Mouse (Mus musculus): ENCODE data around the gene Sik2. TPM values are rescaled to one million over a fixed set of nuclear protein-coding genes. Genes with fewer than 3 reads are reported as not detected.

The Sik2 gene
- polyA plus RNA-seq, 1 experiment from 2014 or later: 7.0 TPM

- Histone ChIP-seq H3K9me3 (replicated peaks) (no peaks in the 10 kb centered on the region), H3K9ac (0 out of 2 replicates have a peak overlapping the region, but pooled peaks have one; percentile 40), H3K27ac (peak overlapping the region; percentile 25; the same call in 1 of the 2 replicates), H3K36me3 (no peaks in the 10 kb centered on the region), H3K4me1 (replicated peaks) (peaks cover 82% of the 10 kb centered on the region), H3K4me2 (no peak overlapping the region), H3K4me3 (replicated peaks) (no peak overlapping the region), H3K27me3 (no peaks in the 10 kb centered on the region)
- ATAC-seq (ENCODE audit: low read depth) (no peak), DNase-seq (no peak)
- WGBS (ENCODE audit: insufficient replicate concordance): 58% methylated on average over 11 of the region's 11 CpGs
Observed at GRCm38 (mm10) chr9:50850271-50850670, 158.6 kb downstream of the Sik2 start.

- WGBS (ENCODE audit: insufficient replicate concordance): 62% methylated on average over 9 of the region's 9 CpGs
- no peak overlapping the region for H3K4me2 ChIP-seq
- H3K27me3 ChIP-seq: no peaks in the 10 kb centered on the region
- no peak overlapping the region for H3K9ac ChIP-seq
- peaks cover 76% of the 10 kb centered on the region for H3K4me1 ChIP-seq (replicated peaks)
- no peak overlapping the region for H3K4me3 ChIP-seq (replicated peaks)
- H3K27ac ChIP-seq: peak overlapping the region; percentile 44; the same call in 1 of the 2 replicates
- ATAC-seq (ENCODE audit: low read depth) (no peak), DNase-seq (no peak)
- no peaks in the 10 kb centered on the region for H3K9me3 ChIP-seq (replicated peaks)
- H3K36me3 ChIP-seq: no peaks in the 10 kb centered on the region
Observed at GRCm38 (mm10) chr9:50849755-50850154, 159.1 kb downstream of the Sik2 start.

GRCm38 (mm10) chr9:50849249-50849648, 159.6 kb downstream of the Sik2 start:
- peaks cover 71% of the 10 kb centered on the region for H3K4me1 ChIP-seq (replicated peaks)
- DNase-seq (peak; percentile 68), ATAC-seq (ENCODE audit: low read depth) (peak; percentile 67)
- no peaks in the 10 kb centered on the region for H3K9me3 ChIP-seq (replicated peaks)
- peaks cover 2% of the 10 kb centered on the region for H3K36me3 ChIP-seq
- H3K4me2 ChIP-seq: no peak overlapping the region
- peak overlapping the region; percentile 33; the same call in 1 of the 2 replicates for H3K9ac ChIP-seq
- 21% methylated on average over 8 of the region's 8 CpGs for WGBS (ENCODE audit: insufficient replicate concordance)
- H3K4me3 ChIP-seq (replicated peaks): no peak overlapping the region
- peak overlapping the region; percentile 75 for H3K27ac ChIP-seq
- no peaks in the 10 kb centered on the region for H3K27me3 ChIP-seq

GRCm38 (mm10) chr9:50848821-50849220, 160.1 kb downstream of the Sik2 start:
- H3K9me3 ChIP-seq (replicated peaks): no peaks in the 10 kb centered on the region
- 65% methylated on average over 5 of the region's 5 CpGs for WGBS (ENCODE audit: insufficient replicate concordance)
- H3K27me3 ChIP-seq: no peaks in the 10 kb centered on the region
- no peak overlapping the region for H3K4me2 ChIP-seq
- ATAC-seq (ENCODE audit: low read depth): peak; percentile 17; the same call in 1 of the 2 replicates
- H3K9ac ChIP-seq: peak overlapping the region; percentile 33
- H3K4me1 ChIP-seq (replicated peaks): peaks cover 67% of the 10 kb centered on the region
- DNase-seq: no peak
- no peak overlapping the region for H3K4me3 ChIP-seq (replicated peaks)
- H3K27ac ChIP-seq: peak overlapping the region; percentile 75
- peaks cover 6% of the 10 kb centered on the region for H3K36me3 ChIP-seq

GRCm38 (mm10) chr9:50847606-50848368, 161.1 kb downstream of the Sik2 start:
- no peak for DNase-seq
- H3K9me3 ChIP-seq (replicated peaks): no peaks in the 10 kb centered on the region
- H3K36me3 ChIP-seq: peaks cover 14% of the 10 kb centered on the region
- no peaks in the 10 kb centered on the region for H3K27me3 ChIP-seq
- H3K9ac ChIP-seq: peak overlapping the region; percentile 33; the same call in 1 of the 2 replicates
- H3K4me3 ChIP-seq (replicated peaks): no peak overlapping the region
- WGBS (ENCODE audit: insufficient replicate concordance): 69% methylated on average over 12 of the region's 12 CpGs
- no peak for ATAC-seq (ENCODE audit: low read depth)
- peaks cover 57% of the 10 kb centered on the region for H3K4me1 ChIP-seq (replicated peaks)
- H3K4me2 ChIP-seq: no peak overlapping the region
- peak overlapping the region; percentile 75 for H3K27ac ChIP-seq

GRCm38 (mm10) chr9:50847133-50847532, 161.7 kb downstream of the Sik2 start:
- no peaks in the 10 kb centered on the region for H3K27me3 ChIP-seq
- peaks cover 50% of the 10 kb centered on the region for H3K4me1 ChIP-seq (replicated peaks)
- H3K9ac ChIP-seq: no peak overlapping the region
- H3K4me3 ChIP-seq (replicated peaks): no peak overlapping the region
- no peak for ATAC-seq (ENCODE audit: low read depth)
- no peak overlapping the region; the same call in 1 of the 2 replicates for H3K27ac ChIP-seq
- H3K36me3 ChIP-seq: peaks cover 16% of the 10 kb centered on the region
- H3K4me2 ChIP-seq: no peak overlapping the region
- WGBS (ENCODE audit: insufficient replicate concordance): 88% methylated on average over 6 of the region's 6 CpGs
- no peak for DNase-seq
- H3K9me3 ChIP-seq (replicated peaks): no peaks in the 10 kb centered on the region

GRCm38 (mm10) chr9:50845547-50845946, 163.3 kb downstream of the Sik2 start:
- DNase-seq (no peak), ATAC-seq (ENCODE audit: low read depth) (no peak)
- 69% methylated on average over 9 of the region's 9 CpGs for WGBS (ENCODE audit: insufficient replicate concordance)
- Histone ChIP-seq H3K27ac (no peak overlapping the region), H3K9me3 (replicated peaks) (no peaks in the 10 kb centered on the region), H3K36me3 (peaks cover 16% of the 10 kb centered on the region), H3K9ac (no peak overlapping the region), H3K27me3 (no peaks in the 10 kb centered on the region), H3K4me3 (replicated peaks) (no peak overlapping the region), H3K4me2 (no peak overlapping the region), H3K4me1 (replicated peaks) (peaks cover 49% of the 10 kb centered on the region)

- Histone ChIP-seq H3K9me3 (replicated peaks) (no peaks in the 10 kb centered on the region), H3K27ac (0 out of 2 replicates have a peak within 1 kb of the TSS, but pooled peaks have one; percentile 16), H3K27me3 (no peaks in the 10 kb centered on the region), H3K9ac (no peak within 1 kb of the TSS), H3K4me1 (replicated peaks) (peaks cover 49% of the 10 kb centered on the region), H3K4me3 (replicated peaks) (no peak within 1 kb of the TSS), H3K4me2 (no peak within 1 kb of the TSS), H3K36me3 (peaks cover 16% of the 10 kb centered on the region)
- ATAC-seq (ENCODE audit: low read depth): no peak
- no peak for DNase-seq
- 80% methylated on average over 3 of the region's 3 CpGs for WGBS (ENCODE audit: insufficient replicate concordance)
Observed at GRCm38 (mm10) chr9:50845081-50845480, 163.8 kb downstream of the Sik2 start, which contains the start of gene Ppp2r1b. TSS of gene Ppp2r1b (plus strand) at chr9:50845301.

Other genes with a start within 250 kb of the Sik2 start
- 11.8 and 13.2 TPM in 2 replicates for gene Fdxacb1, start 240.8 kb downstream of the Sik2 start, polyA plus RNA-seq (2015; fragmentation: Nextera tagmentation; extraction: Ambion mirVana)
- gene Alg9, start 234.1 kb downstream of the Sik2 start, polyA plus RNA-seq (2015; fragmentation: Nextera tagmentation; extraction: Ambion mirVana): 15.9 and 17.5 TPM in 2 replicates
- 13.4 and 14.6 TPM in 2 replicates for gene 1110032A03Rik, start 233.6 kb downstream of the Sik2 start, polyA plus RNA-seq (2015; fragmentation: Nextera tagmentation; extraction: Ambion mirVana)
- 97.1 and 117 TPM in 2 replicates for gene Ppp2r1b, start 163.8 kb downstream of the Sik2 start, polyA plus RNA-seq (2015; fragmentation: Nextera tagmentation; extraction: Ambion mirVana)
- gene Btg4, start 51.8 kb upstream of the Sik2 start, polyA plus RNA-seq (2015; fragmentation: Nextera tagmentation; extraction: Ambion mirVana): not detected in 2 replicates
- 1.6 and 2.1 TPM in 2 replicates for gene Layn, start 68.0 kb upstream of the Sik2 start, polyA plus RNA-seq (2015; fragmentation: Nextera tagmentation; extraction: Ambion mirVana)
- not detected in 2 replicates for gene 4833427G06Rik, start 93.0 kb upstream of the Sik2 start, polyA plus RNA-seq (2015; fragmentation: Nextera tagmentation; extraction: Ambion mirVana)
- gene Gm32742, start 156.4 kb upstream of the Sik2 start, polyA plus RNA-seq (2015; fragmentation: Nextera tagmentation; extraction: Ambion mirVana): 0.01 TPM in 1 of 2 replicates, not detected in the other
- 0.08 and 0.10 TPM in 2 replicates for gene Pou2af1, start 204.6 kb upstream of the Sik2 start, polyA plus RNA-seq (2015; fragmentation: Nextera tagmentation; extraction: Ambion mirVana)

Measured in liver, embryonic 13.5 days (tissue).